Mouse (Mus musculus) intestine, embryonic 16.5 days (tissue): Measurements from ENCODE around the gene Zfp568. TPM values are rescaled to one million over a fixed set of nuclear protein-coding genes. Genes with fewer than 3 reads are reported as not detected.

Experiments used
- ATAC-seq: fragments of 200-750 bp; cut with Nextera tagmentation; 2 replicates; pipeline ENCODE4 v1.8.0; 2017; ENCODE audit warnings: moderate TSS enrichment, moderate library complexity
- H3K27ac ChIP-seq: fragments of 300-500 bp; sonication (generic); 2 replicates; pipeline ENCODE4 v1.5.1; 2014; ENCODE audit warnings: mild to moderate bottlenecking, low read length
- H3K27me3 ChIP-seq: fragments of 300-500 bp; sonication (generic); replicated peaks from 2 replicates; pipeline ENCODE4 v1.6.1; 2014; ENCODE audit warnings: low read length, control low read depth, mixed read lengths; ENCODE audit not compliant: control insufficient read depth, insufficient read depth
- H3K36me3 ChIP-seq: fragments of 300-500 bp; sonication (generic); 2 replicates; pipeline ENCODE4 v1.6.1; 2014; ENCODE audit warnings: low read length, control low read depth; ENCODE audit not compliant: control insufficient read depth, insufficient read depth
- H3K4me1 ChIP-seq: fragments of 300-500 bp; sonication (generic); 2 replicates; pipeline ENCODE4 v1.6.1; 2014; ENCODE audit warnings: low read length, control low read depth, mixed read lengths; ENCODE audit not compliant: control insufficient read depth, insufficient read depth
- H3K4me2 ChIP-seq: fragments of 300-500 bp; sonication (generic); 2 replicates; pipeline ENCODE4 v1.6.1; 2014; ENCODE audit warnings: low read depth, low read length, control low read depth
- H3K4me3 ChIP-seq: fragments of 300-500 bp; sonication (generic); 2 replicates; pipeline ENCODE4 v1.5.1; 2014; ENCODE audit warnings: mild to moderate bottlenecking, low read length
- H3K9ac ChIP-seq: fragments of 300-500 bp; sonication (generic); 2 replicates; pipeline ENCODE4 v1.6.1; 2014; ENCODE audit warnings: low read depth, low read length
- H3K9me3 ChIP-seq: fragments of 300-500 bp; sonication (generic); 2 replicates; pipeline ENCODE4 v1.6.1; 2016; ENCODE audit warnings: low read length, control low read depth; ENCODE audit not compliant: control insufficient read depth
- WGBS: fragments of 180-500 bp; shearing (Covaris S2); extraction: QIAGEN DNeasy Blood & Tissue Kit; methylation state at CpG from one replicate; pipeline ENCODE4 v1.1.7; 2014; 5-methylcytosine and 5-hydroxymethylcytosine counted together
- polyA plus RNA-seq: library from polyadenylated mRNA; unstranded; fragments of >200 nt; fragmentation: Nextera tagmentation; extraction: Ambion mirVana; gene quantifications from 2 replicates; pipeline ENCODE4 v1.2.1, GENCODE M21; 2015

The Zfp568 gene
- polyA plus RNA-seq, 1 experiment from 2014 or later = 9.1 TPM

GRCm38 (mm10) chr7:29982931-29983330, 824 bp upstream of the Zfp568 start:
- peak overlapping the region; percentile 93 for H3K4me3 ChIP-seq
- H3K9ac ChIP-seq = peak overlapping the region; percentile 93
- peak overlapping the region; percentile 98 for H3K27ac ChIP-seq
- H3K9me3 ChIP-seq = no peaks in the 10 kb centered on the region
- H3K36me3 ChIP-seq = 0 out of 2 replicates have a peak, but pooled peaks cover 4% of the 10 kb centered on the region
- H3K27me3 ChIP-seq = no peaks in the 10 kb centered on the region
- peaks cover 22% of the 10 kb centered on the region for H3K4me1 ChIP-seq
- WGBS = 24% methylated on average over 6 of the region's 6 CpGs
- H3K4me2 ChIP-seq = peak overlapping the region; percentile 82
- ATAC-seq = peak; percentile 3; the same call in 1 of the 2 replicates

GRCm38 (mm10) chr7:29983340-29983689, 440 bp upstream of the Zfp568 start:
- WGBS = 2% methylated on average over 8 of the region's 8 CpGs
- no peak; the same call in 1 of the 2 replicates for ATAC-seq
- H3K4me3 ChIP-seq = peak overlapping the region; percentile 93
- peaks cover 22% of the 10 kb centered on the region for H3K4me1 ChIP-seq
- peak overlapping the region; percentile 98 for H3K27ac ChIP-seq
- H3K9me3 ChIP-seq = no peaks in the 10 kb centered on the region
- peak overlapping the region; percentile 82 for H3K4me2 ChIP-seq
- H3K36me3 ChIP-seq = 0 out of 2 replicates have a peak, but pooled peaks cover 4% of the 10 kb centered on the region
- no peaks in the 10 kb centered on the region for H3K27me3 ChIP-seq
- peak overlapping the region; percentile 93 for H3K9ac ChIP-seq

GRCm38 (mm10) chr7:29986101-29986500, 2.3 kb downstream of the Zfp568 start:
- H3K27ac ChIP-seq = peak overlapping the region; percentile 1
- ATAC-seq = no peak
- H3K4me3 ChIP-seq = no peak overlapping the region
- peaks cover 25% of the 10 kb centered on the region for H3K4me1 ChIP-seq
- H3K27me3 ChIP-seq = no peaks in the 10 kb centered on the region
- no peak overlapping the region for H3K9ac ChIP-seq
- H3K9me3 ChIP-seq = no peaks in the 10 kb centered on the region
- H3K36me3 ChIP-seq = 0 out of 2 replicates have a peak, but pooled peaks cover 4% of the 10 kb centered on the region
- 67% methylated on average over 8 of the region's 8 CpGs for WGBS
- H3K4me2 ChIP-seq = 0 out of 2 replicates have a peak overlapping the region, but pooled peaks have one; percentile 2

GRCm38 (mm10) chr7:29987551-29987950, 3.8 kb downstream of the Zfp568 start:
- WGBS = 87% methylated on average over 5 of the region's 5 CpGs
- Histone ChIP-seq H3K27me3 (no peaks in the 10 kb centered on the region), H3K9ac (no peak overlapping the region), H3K9me3 (no peaks in the 10 kb centered on the region), H3K4me3 (no peak overlapping the region), H3K27ac (no peak overlapping the region; the same call in 1 of the 2 replicates), H3K4me1 (peaks cover 23% of the 10 kb centered on the region), H3K36me3 (peaks cover 10% of the 10 kb centered on the region; the same call in 1 of the 2 replicates), H3K4me2 (no peak overlapping the region)
- no peak for ATAC-seq

GRCm38 (mm10) chr7:29989031-29989430, 5.3 kb downstream of the Zfp568 start:
- peak; percentile 83 for ATAC-seq
- Histone ChIP-seq H3K27me3 (no peaks in the 10 kb centered on the region), H3K9me3 (no peaks in the 10 kb centered on the region), H3K4me2 (peak overlapping the region; percentile 27; the same call in 1 of the 2 replicates), H3K4me3 (no peak overlapping the region), H3K9ac (no peak overlapping the region), H3K4me1 (peaks cover 16% of the 10 kb centered on the region), H3K36me3 (peaks cover 17% of the 10 kb centered on the region; the same call in 1 of the 2 replicates), H3K27ac (peak overlapping the region; percentile 81)
- WGBS = 66% methylated on average over 11 of the region's 11 CpGs

- Histone ChIP-seq H3K4me2 (no peak overlapping the region), H3K9ac (no peak overlapping the region), H3K4me3 (no peak overlapping the region), H3K4me1 (peaks cover 3% of the 10 kb centered on the region), H3K27ac (no peak overlapping the region), H3K27me3 (no peaks in the 10 kb centered on the region), H3K9me3 (no peaks in the 10 kb centered on the region), H3K36me3 (peaks cover 25% of the 10 kb centered on the region)
- no peak for ATAC-seq
- WGBS = 93% methylated on average over 8 of the region's 8 CpGs
These were observed 8.9 kb downstream of the Zfp568 start for GRCm38 (mm10) chr7:29992698-29993097.

GRCm38 (mm10) chr7:29993340-29993739, 9.6 kb downstream of the Zfp568 start:
- WGBS = 96% methylated on average over 9 of the region's 9 CpGs
- Histone ChIP-seq H3K9me3 (no peaks in the 10 kb centered on the region), H3K27ac (no peak overlapping the region), H3K4me1 (peaks cover 3% of the 10 kb centered on the region; the same call in 1 of the 2 replicates), H3K36me3 (peaks cover 31% of the 10 kb centered on the region), H3K27me3 (no peaks in the 10 kb centered on the region), H3K4me3 (no peak overlapping the region), H3K4me2 (no peak overlapping the region), H3K9ac (no peak overlapping the region)
- no peak for ATAC-seq

GRCm38 (mm10) chr7:29995134-29995533, 11.4 kb downstream of the Zfp568 start:
- no peak overlapping the region for H3K9ac ChIP-seq
- no peak overlapping the region for H3K4me3 ChIP-seq
- H3K9me3 ChIP-seq = no peaks in the 10 kb centered on the region
- no peak for ATAC-seq
- peaks cover 40% of the 10 kb centered on the region for H3K36me3 ChIP-seq
- no peaks in the 10 kb centered on the region for H3K4me1 ChIP-seq
- 91% methylated on average over 8 of the region's 8 CpGs for WGBS
- no peaks in the 10 kb centered on the region for H3K27me3 ChIP-seq
- H3K27ac ChIP-seq = no peak overlapping the region
- H3K4me2 ChIP-seq = no peak overlapping the region

GRCm38 (mm10) chr7:30000601-30001000, 16.8 kb downstream of the Zfp568 start:
- Histone ChIP-seq H3K9ac (no peak overlapping the region), H3K27ac (no peak overlapping the region), H3K9me3 (no peaks in the 10 kb centered on the region), H3K4me3 (no peak overlapping the region), H3K4me2 (no peak overlapping the region), H3K4me1 (no peaks in the 10 kb centered on the region), H3K36me3 (peaks cover 17% of the 10 kb centered on the region), H3K27me3 (no peaks in the 10 kb centered on the region)
- ATAC-seq = peak; percentile 83
- 68% methylated on average over 5 of the region's 5 CpGs for WGBS

GRCm38 (mm10) chr7:30007601-30008000, 23.8 kb downstream of the Zfp568 start:
- no peak overlapping the region for H3K27ac ChIP-seq
- no peak overlapping the region for H3K4me2 ChIP-seq
- no peaks in the 10 kb centered on the region for H3K27me3 ChIP-seq
- peaks cover 16% of the 10 kb centered on the region for H3K4me1 ChIP-seq
- H3K9ac ChIP-seq = no peak overlapping the region
- H3K36me3 ChIP-seq = no peaks in the 10 kb centered on the region
- no peaks in the 10 kb centered on the region for H3K9me3 ChIP-seq
- H3K4me3 ChIP-seq = no peak overlapping the region
- no peak for ATAC-seq
- WGBS = 96% methylated on average over 1 of the region's 1 CpGs
